Mouse (Mus musculus) ES-E14 (cell line): Measurements from ENCODE around the gene Cfap73.

Experiments used
- HCFC1 ChIP-seq: IDR thresholded peaks from 2 replicates; pipeline ENCODE4 v1.6.1; 2012; ENCODE audit warnings: low read length, inconsistent platforms, borderline replicate concordance; ENCODE audit not compliant: insufficient read depth
- ZC3H11A ChIP-seq: IDR thresholded peaks from 2 replicates; pipeline ENCODE4 v1.6.1; 2012; ENCODE audit warnings: low read depth, mild to moderate bottlenecking, inconsistent platforms, low read length, borderline replicate concordance
- ZNF384 ChIP-seq: IDR thresholded peaks from 2 replicates; pipeline ENCODE4 v1.6.1; 2012; ENCODE audit warnings: low read depth, low read length, inconsistent platforms

DNA sequence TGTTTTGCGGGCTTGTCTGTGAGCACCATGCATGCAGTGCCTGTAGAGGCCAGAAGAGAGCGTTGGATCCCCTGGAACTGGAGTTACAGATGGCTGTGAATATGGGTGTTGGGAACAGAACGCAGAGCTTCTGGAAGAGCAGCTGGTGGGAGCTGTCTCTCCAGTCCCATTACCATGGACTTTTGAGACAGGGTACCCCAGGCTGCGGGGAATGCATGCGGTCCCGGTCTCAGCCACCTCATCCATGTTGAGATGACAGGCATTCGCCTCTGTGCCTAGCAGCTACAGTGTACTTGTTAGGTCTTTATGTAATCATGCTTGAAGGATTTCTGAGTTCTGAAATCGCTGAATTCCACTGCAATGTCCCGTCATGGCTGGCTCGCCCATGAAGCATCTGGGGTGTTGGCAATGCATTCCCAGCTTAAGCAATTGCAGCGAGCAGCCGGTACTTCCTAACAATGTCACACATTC, 22.3 kb upstream of the Cfap73 start:
- TF ChIP-seq ZC3H11A (no peak), ZNF384 (no peak), HCFC1 (no peak)
